Mouse (Mus musculus) heart, postnatal 14 days (tissue): ENCODE measurements around the gene Bmper. TPM values are rescaled to one million over a fixed set of nuclear protein-coding genes. Genes with fewer than 3 reads are reported as not detected.

ENCODE experiments used
- DNase-seq, 2 experiments: peaks; one replicate each; pipeline ENCODE4 v3.0.0; 2021 to 2022
- intact Hi-C: fragments of 180-260 bp; cut with DNase I; formaldehyde crosslinking; loops from one replicate; pipeline ENCODE4 v1.15.1; 2025
- long read RNA-seq, 2 experiments: library from polyadenylated mRNA; stranded (forward); transcript quantifications; one replicate each; pipeline ENCODE4 v2.0.0; 2021
- total RNA-seq, 2 experiments: library from RNA; stranded (reverse); gene quantifications; 2 replicates each; pipeline ENCODE4 v1.2.3; 2021

Gene Bmper
- total RNA-seq = 1 to 10 TPM; 3.3 to 4.2 TPM
- long read RNA-seq, experiment 1, partial matches to known transcripts = 1 of 7 reads
- long read RNA-seq, experiment 1, other reads (novel, unspliced or antisense) = 4 of 7 reads
- long read RNA-seq, experiment 2, partial matches to known transcripts = 1 of 4 reads
- long read RNA-seq, experiment 2, other reads (novel, unspliced or antisense) = 2 of 4 reads

- intact Hi-C loops = no loop called here
- DNase-seq = peak; percentile 71 to 76
Measured at GRCm38 (mm10) chr9:23222841-23223548, at the start of gene Bmper. TSS of gene Bmper (plus strand) at chr9:23223076.

- no peak for DNase-seq
- intact Hi-C loops = no loop called here
Measured at GRCm38 (mm10) chr9:23177476-23177875, 45.4 kb upstream of the Bmper start.

GRCm38 (mm10) chr9:23187181-23187580 is 35.7 kb upstream of the Bmper start:
- intact Hi-C loops = no loop called here
- DNase-seq = no peak

GRCm38 (mm10) chr9:23188136-23188535 is 34.7 kb upstream of the Bmper start:
- no peak for DNase-seq
- intact Hi-C loops = no loop called here

GRCm38 (mm10) chr9:23190950-23191349 is 31.9 kb upstream of the Bmper start:
- DNase-seq = no peak

GRCm38 (mm10) chr9:23191431-23191830 is 31.4 kb upstream of the Bmper start:
- intact Hi-C loops = no loop called here
- DNase-seq = no peak

More at GRCm38 (mm10) chr9:23190950-23191349, 31.9 kb upstream of the Bmper start:
- intact Hi-C loops = no loop called here

- intact Hi-C loops = no loop called here
- DNase-seq = no peak
Measured at GRCm38 (mm10) chr9:23192567-23193331, 30.1 kb upstream of the Bmper start.

- intact Hi-C loops = no loop called here
Measured at GRCm38 (mm10) chr9:23198996-23199395, 23.9 kb upstream of the Bmper start.

GRCm38 (mm10) chr9:23199841-23200240 is 23.0 kb upstream of the Bmper start:
- no peak for DNase-seq
- intact Hi-C loops = no loop called here

More at GRCm38 (mm10) chr9:23198996-23199395, 23.9 kb upstream of the Bmper start:
- no peak for DNase-seq

GRCm38 (mm10) chr9:23200828-23201227 is 22.0 kb upstream of the Bmper start:
- intact Hi-C loops = no loop called here
- DNase-seq = no peak

GRCm38 (mm10) chr9:23202431-23202830 is 20.4 kb upstream of the Bmper start:
- intact Hi-C loops = no loop called here
- DNase-seq = no peak

- DNase-seq = no peak
- intact Hi-C loops = no loop called here
Measured at GRCm38 (mm10) chr9:23204339-23205288, 18.3 kb upstream of the Bmper start.

- intact Hi-C loops = no loop called here
- no peak for DNase-seq
Measured at GRCm38 (mm10) chr9:23205304-23205703, 17.6 kb upstream of the Bmper start.

GRCm38 (mm10) chr9:23205757-23206156 is 17.1 kb upstream of the Bmper start:
- DNase-seq = no peak
- intact Hi-C loops = no loop called here

GRCm38 (mm10) chr9:23206181-23206580 is 16.7 kb upstream of the Bmper start:
- no peak for DNase-seq
- intact Hi-C loops = no loop called here

- intact Hi-C loops = loop anchor here (2.0 to 10.0 kb wide), 4 partner anchors 40 to 588 kb away; no protein-coding TSS in a partner anchor
- peak; percentile 77 to 83 for DNase-seq
Measured at GRCm38 (mm10) chr9:23212303-23212702, 10.6 kb upstream of the Bmper start.

- DNase-seq = no peak
- intact Hi-C loops = loop anchor here (10.0 kb wide), 2 partner anchors 505 to 595 kb away; no protein-coding TSS in a partner anchor
Measured at GRCm38 (mm10) chr9:23219754-23220153, 3.1 kb upstream of the Bmper start.

GRCm38 (mm10) chr9:23221976-23222375 is 900 bp upstream of the Bmper start:
- no peak for DNase-seq
- intact Hi-C loops = no loop called here

GRCm38 (mm10) chr9:23222492-23222840 is 410 bp upstream of the Bmper start:
- DNase-seq = peak; percentile 45 to 48
- intact Hi-C loops = no loop called here

GRCm38 (mm10) chr9:23223549-23224077 is 737 bp downstream of the Bmper start:
- no peak for DNase-seq
- intact Hi-C loops = no loop called here
